Mouse (Mus musculus) limb, embryonic 15.5 days (tissue): ENCODE data around the gene Opn3. TPM values are rescaled to one million over a fixed set of nuclear protein-coding genes. Genes with fewer than 3 reads are reported as not detected.

Experiments used
- ATAC-seq: fragments of 200-750 bp; cut with Nextera tagmentation; 2 replicates; pipeline ENCODE4 v1.8.0; 2017; ENCODE audit warnings: low read depth, moderate TSS enrichment; ENCODE audit not compliant: insufficient number of reproducible peaks, low FRiP score, low TSS enrichment
- H3K27ac ChIP-seq: fragments of 300-500 bp; sonication (generic); 2 replicates; pipeline ENCODE4 v1.5.1; 2015; ENCODE audit warnings: moderate library complexity, mild to moderate bottlenecking, inconsistent platforms
- H3K27me3 ChIP-seq: fragments of 300-500 bp; sonication (generic); 2 replicates; pipeline ENCODE4 v1.6.1; 2015; ENCODE audit warnings: inconsistent platforms
- H3K36me3 ChIP-seq: fragments of 300-500 bp; sonication (generic); 2 replicates; pipeline ENCODE4 v1.6.1; 2015; ENCODE audit warnings: inconsistent platforms
- H3K4me1 ChIP-seq: fragments of 300-500 bp; sonication (generic); 2 replicates; pipeline ENCODE4 v1.6.1; 2015; ENCODE audit warnings: inconsistent platforms
- H3K4me2 ChIP-seq: fragments of 300-500 bp; sonication (generic); 2 replicates; pipeline ENCODE4 v1.6.1; 2015; ENCODE audit warnings: mild to moderate bottlenecking, inconsistent platforms
- H3K4me3 ChIP-seq: fragments of 300-500 bp; sonication (generic); 2 replicates; pipeline ENCODE4 v1.5.1; 2015; ENCODE audit warnings: mild to moderate bottlenecking, inconsistent platforms
- H3K9ac ChIP-seq: fragments of 300-500 bp; sonication (generic); 2 replicates; pipeline ENCODE4 v1.6.1; 2015; ENCODE audit warnings: inconsistent platforms
- H3K9me3 ChIP-seq: fragments of 300-500 bp; sonication (generic); 2 replicates; pipeline ENCODE4 v1.6.1; 2016; ENCODE audit warnings: inconsistent platforms
- WGBS: fragments of 180-500 bp; shearing (Covaris S2); methylation state at CpG from one replicate; pipeline ENCODE4 v1.1.7; 2015; 5-methylcytosine and 5-hydroxymethylcytosine counted together
- polyA plus RNA-seq: library from polyadenylated mRNA; unstranded; fragments of >200 nt; fragmentation: Nextera tagmentation; extraction: Ambion mirVana; gene quantifications from 2 replicates; pipeline ENCODE4 v1.2.1, GENCODE M21; 2015

Gene Opn3
- polyA plus RNA-seq, 1 experiment from 2014 or later, result 5.3 TPM

DNA sequence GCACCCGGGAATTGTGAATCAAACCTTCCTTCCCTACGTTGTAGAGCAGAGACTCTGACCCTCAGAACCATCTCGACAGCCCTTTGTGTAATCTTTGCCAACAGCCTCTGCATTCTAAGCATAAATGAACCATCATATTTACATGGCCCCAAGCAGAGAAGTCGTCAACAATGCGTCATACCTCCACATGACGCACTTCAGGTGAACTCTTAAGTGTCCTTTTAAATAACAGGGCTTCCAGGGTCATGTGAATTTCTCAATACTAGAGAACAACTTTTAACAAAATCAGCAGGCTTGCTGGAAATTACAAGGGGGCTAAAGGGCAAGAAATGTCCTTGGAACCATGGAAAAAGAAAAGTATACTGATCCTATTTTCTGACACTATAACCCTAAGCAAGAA lies 68.9 kb downstream of the Opn3 start:
- Histone ChIP-seq H3K4me2 (no peak overlapping the region), H3K27me3 (no peaks in the 10 kb centered on the region), H3K36me3 (no peaks in the 10 kb centered on the region), H3K27ac (no peak overlapping the region), H3K9ac (no peak overlapping the region), H3K4me3 (no peak overlapping the region), H3K4me1 (peaks cover 9% of the 10 kb centered on the region; the same call in 1 of the 2 replicates), H3K9me3 (no peaks in the 10 kb centered on the region)
- ATAC-seq, result no peak
- 80% methylated on average over 6 of the region's 6 CpGs for WGBS

DNA sequence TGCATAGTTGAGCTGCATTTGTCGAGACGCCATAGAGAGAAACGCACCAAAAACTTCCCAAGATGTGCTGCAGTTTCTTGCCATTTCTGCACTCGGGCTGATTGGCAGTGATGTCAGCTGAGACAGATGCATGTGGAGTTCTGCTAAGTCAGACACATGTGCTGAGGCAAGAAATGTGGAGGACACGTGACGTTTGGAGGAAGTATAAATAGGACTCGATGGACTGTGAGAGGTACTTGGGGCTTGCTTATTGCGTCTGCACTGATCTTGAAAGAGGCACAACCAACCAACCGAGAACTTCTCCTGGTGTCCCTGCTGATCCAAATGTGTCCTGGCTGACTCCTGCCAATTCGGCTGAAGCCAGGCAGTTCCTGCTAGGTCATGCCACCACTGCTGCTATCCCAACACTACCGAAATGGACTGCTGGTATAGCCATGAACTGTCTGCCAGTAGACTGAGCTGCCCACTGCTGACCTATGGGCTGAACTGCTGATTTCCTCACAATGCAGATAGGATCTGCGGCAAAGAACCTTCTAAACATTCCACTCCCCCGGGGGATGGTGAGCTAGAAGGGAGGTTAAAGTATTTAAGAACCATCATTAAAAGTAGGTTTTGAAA lies 72.7 kb downstream of the Opn3 start, which contains the start of gene Kmo:
Kmo (plus strand) TSS at position 568 of the 618 bp plus-strand sequence.
- no peak within 1 kb of the TSS for H3K9ac ChIP-seq
- H3K36me3 ChIP-seq, result peaks cover 29% of the 10 kb centered on the region
- H3K27ac ChIP-seq, result no peak within 1 kb of the TSS
- no peak within 1 kb of the TSS for H3K4me2 ChIP-seq
- 90% methylated on average over 13 of the region's 13 CpGs for WGBS
- H3K4me3 ChIP-seq, result no peak within 1 kb of the TSS
- no peak for ATAC-seq
- H3K9me3 ChIP-seq, result no peaks in the 10 kb centered on the region
- H3K27me3 ChIP-seq, result no peaks in the 10 kb centered on the region
- H3K4me1 ChIP-seq, result peaks cover 9% of the 10 kb centered on the region; the same call in 1 of the 2 replicates

DNA sequence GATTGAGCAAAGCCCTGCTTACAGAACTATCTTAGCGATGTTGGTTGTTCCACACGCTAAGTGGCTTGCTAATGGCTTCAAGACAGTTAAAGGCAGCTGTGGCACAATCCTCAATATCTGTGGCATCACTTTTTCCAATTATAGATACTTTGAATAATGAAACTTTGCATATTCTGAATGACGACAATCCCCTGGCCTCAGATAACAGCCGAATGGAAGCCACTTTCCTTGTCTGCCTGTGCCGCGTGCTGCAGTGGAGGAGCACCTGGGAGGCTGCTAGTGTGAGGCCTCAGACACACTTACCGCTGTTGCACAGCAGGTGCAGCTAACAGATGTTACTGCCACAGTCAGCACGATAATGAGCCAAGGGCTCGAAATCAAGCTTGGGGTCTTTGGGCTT lies 77.6 kb downstream of the Opn3 start:
- no peak overlapping the region for H3K4me2 ChIP-seq
- no peaks in the 10 kb centered on the region for H3K9me3 ChIP-seq
- no peak overlapping the region for H3K4me3 ChIP-seq
- H3K9ac ChIP-seq, result no peak overlapping the region
- peaks cover 62% of the 10 kb centered on the region for H3K36me3 ChIP-seq
- no peaks in the 10 kb centered on the region for H3K27me3 ChIP-seq
- no peak overlapping the region for H3K27ac ChIP-seq
- no peak for ATAC-seq
- no peaks in the 10 kb centered on the region for H3K4me1 ChIP-seq
- WGBS, result 92% methylated on average over 9 of the region's 9 CpGs

Other genes with a start within 250 kb of the Opn3 start
- 0.63 and 0.65 TPM in 2 replicates for gene Rgs7, start 200.3 kb downstream of the Opn3 start, polyA plus RNA-seq
- 0.16 and 0.31 TPM in 2 replicates for gene Kmo, start 72.4 kb downstream of the Opn3 start, polyA plus RNA-seq
- gene Fh1, start 67.1 kb downstream of the Opn3 start, polyA plus RNA-seq, result 93.9 and 103 TPM in 2 replicates
- 1.4 and 1.5 TPM in 2 replicates for gene Chml, start 125 bp upstream of the Opn3 start, polyA plus RNA-seq
- not detected in 2 replicates for gene Wdr64, start 5.8 kb upstream of the Opn3 start, polyA plus RNA-seq
- 48.4 and 49.4 TPM in 2 replicates for gene Exo1, start 187.8 kb upstream of the Opn3 start, polyA plus RNA-seq
- not detected in 2 replicates for gene Gm38100, start 227.6 kb upstream of the Opn3 start, polyA plus RNA-seq